Mouse (Mus musculus) embryonic facial prominence, embryonic 12.5 days (tissue): Measurements from ENCODE around the gene Adamtsl1. TPM values are rescaled to one million over a fixed set of nuclear protein-coding genes. Genes with fewer than 3 reads are reported as not detected.

Experiments used
- ATAC-seq: fragments of 200-750 bp; cut with Nextera tagmentation; 2 replicates; pipeline ENCODE4 v1.8.0; 2017; ENCODE audit not compliant: insufficient number of reproducible peaks, insufficient read depth, low FRiP score, low TSS enrichment
- H3K27ac ChIP-seq: fragments of 300-500 bp; sonication (generic); 2 replicates; pipeline ENCODE4 v1.5.1; 2016; ENCODE audit warnings: mild to moderate bottlenecking
- H3K27me3 ChIP-seq: fragments of 300-500 bp; sonication (generic); 2 replicates; pipeline ENCODE4 v1.6.1; 2016; ENCODE audit warnings: mild to moderate bottlenecking, moderate library complexity
- H3K36me3 ChIP-seq: fragments of 300-500 bp; sonication (generic); 2 replicates; pipeline ENCODE4 v1.6.1; 2016; ENCODE audit warnings: mild to moderate bottlenecking
- H3K4me1 ChIP-seq: fragments of 300-500 bp; sonication (generic); 2 replicates; pipeline ENCODE4 v1.6.1; 2016
- H3K4me2 ChIP-seq: fragments of 300-500 bp; sonication (generic); replicated peaks from 2 replicates; pipeline ENCODE4 v1.6.1; 2016; ENCODE audit warnings: mild to moderate bottlenecking, moderate library complexity
- H3K4me3 ChIP-seq: fragments of 300-500 bp; sonication (generic); 2 replicates; pipeline ENCODE4 v1.5.1; 2016; ENCODE audit warnings: mild to moderate bottlenecking
- H3K9ac ChIP-seq: fragments of 300-500 bp; sonication (generic); 2 replicates; pipeline ENCODE4 v1.6.1; 2016; ENCODE audit warnings: mild to moderate bottlenecking, moderate library complexity
- H3K9me3 ChIP-seq: fragments of 300-500 bp; sonication (generic); 2 replicates; pipeline ENCODE4 v1.6.1; 2016; ENCODE audit warnings: mild to moderate bottlenecking, moderate library complexity
- WGBS: fragments of 180-500 bp; shearing (Covaris S2); methylation state at CpG from one replicate; pipeline ENCODE4 v1.1.7; 2016; 5-methylcytosine and 5-hydroxymethylcytosine counted together
- polyA plus RNA-seq: library from polyadenylated mRNA; unstranded; fragments of >200 nt; fragmentation: Nextera tagmentation; extraction: Ambion mirVana; gene quantifications from 2 replicates; pipeline ENCODE4 v1.2.1, GENCODE M21; 2016

Adamtsl1 gene
- polyA plus RNA-seq, 1 experiment from 2014 or later, result 38.3 TPM

GRCm38 (mm10) chr4:85554696-85555095 is 40.7 kb downstream of the Adamtsl1 start:
- no peak overlapping the region for H3K9ac ChIP-seq
- H3K4me3 ChIP-seq, result no peak overlapping the region
- WGBS, result 84% methylated on average over 3 of the region's 3 CpGs
- ATAC-seq, result no peak
- H3K27me3 ChIP-seq, result no peaks in the 10 kb centered on the region
- H3K4me2 ChIP-seq, result no peak overlapping the region
- H3K36me3 ChIP-seq, result no peaks in the 10 kb centered on the region
- H3K9me3 ChIP-seq, result no peaks in the 10 kb centered on the region
- no peak overlapping the region for H3K27ac ChIP-seq
- H3K4me1 ChIP-seq, result no peaks in the 10 kb centered on the region

GRCm38 (mm10) chr4:85559753-85560152 is 45.8 kb downstream of the Adamtsl1 start:
- no peaks in the 10 kb centered on the region for H3K27me3 ChIP-seq
- H3K9ac ChIP-seq, result no peak overlapping the region
- H3K36me3 ChIP-seq, result no peaks in the 10 kb centered on the region
- no peak overlapping the region for H3K27ac ChIP-seq
- no peak overlapping the region for H3K4me3 ChIP-seq
- no peaks in the 10 kb centered on the region for H3K4me1 ChIP-seq
- 86% methylated on average over 6 of the region's 6 CpGs for WGBS
- no peaks in the 10 kb centered on the region for H3K9me3 ChIP-seq
- no peak overlapping the region for H3K4me2 ChIP-seq
- no peak for ATAC-seq

GRCm38 (mm10) chr4:85585426-85585825 is 71.5 kb downstream of the Adamtsl1 start:
- H3K36me3 ChIP-seq, result no peaks in the 10 kb centered on the region
- no peak overlapping the region for H3K9ac ChIP-seq
- H3K27ac ChIP-seq, result no peak overlapping the region
- H3K4me3 ChIP-seq, result no peak overlapping the region
- no peak for ATAC-seq
- no peaks in the 10 kb centered on the region for H3K9me3 ChIP-seq
- no peaks in the 10 kb centered on the region for H3K27me3 ChIP-seq
- no peak overlapping the region for H3K4me2 ChIP-seq
- WGBS, result 88% methylated on average over 2 of the region's 2 CpGs
- H3K4me1 ChIP-seq, result no peaks in the 10 kb centered on the region

- no peaks in the 10 kb centered on the region for H3K9me3 ChIP-seq
- WGBS, result 78% methylated on average over 4 of the region's 4 CpGs
These were observed 75.0 kb downstream of the Adamtsl1 start for GRCm38 (mm10) chr4:85588928-85589327.

GRCm38 (mm10) chr4:85591037-85591436 is 77.1 kb downstream of the Adamtsl1 start:
- H3K9me3 ChIP-seq, result no peaks in the 10 kb centered on the region
- no peaks in the 10 kb centered on the region for H3K36me3 ChIP-seq
- H3K27me3 ChIP-seq, result no peaks in the 10 kb centered on the region
- no peak overlapping the region for H3K4me3 ChIP-seq
- ATAC-seq, result no peak
- no peak overlapping the region for H3K9ac ChIP-seq
- no peak overlapping the region for H3K4me2 ChIP-seq
- H3K27ac ChIP-seq, result no peak overlapping the region
- no peaks in the 10 kb centered on the region for H3K4me1 ChIP-seq
- 70% methylated on average over 7 of the region's 7 CpGs for WGBS

More at GRCm38 (mm10) chr4:85588928-85589327, 75.0 kb downstream of the Adamtsl1 start:
- Histone ChIP-seq H3K4me2 (no peak overlapping the region), H3K27me3 (no peaks in the 10 kb centered on the region), H3K27ac (no peak overlapping the region), H3K4me3 (no peak overlapping the region), H3K9ac (no peak overlapping the region), H3K36me3 (no peaks in the 10 kb centered on the region), H3K4me1 (no peaks in the 10 kb centered on the region)
- ATAC-seq, result no peak

- no peak overlapping the region for H3K4me3 ChIP-seq
- H3K4me1 ChIP-seq, result no peaks in the 10 kb centered on the region
- H3K9ac ChIP-seq, result no peak overlapping the region
- H3K36me3 ChIP-seq, result no peaks in the 10 kb centered on the region
- ATAC-seq, result no peak
- H3K27me3 ChIP-seq, result no peaks in the 10 kb centered on the region
- no peak overlapping the region for H3K27ac ChIP-seq
- H3K9me3 ChIP-seq, result no peaks in the 10 kb centered on the region
- no peak overlapping the region for H3K4me2 ChIP-seq
These were observed 80.2 kb downstream of the Adamtsl1 start for GRCm38 (mm10) chr4:85594159-85594558.

- Histone ChIP-seq H3K4me2 (no peak overlapping the region), H3K9me3 (no peaks in the 10 kb centered on the region), H3K4me3 (no peak overlapping the region), H3K9ac (no peak overlapping the region), H3K4me1 (no peaks in the 10 kb centered on the region), H3K27ac (no peak overlapping the region), H3K36me3 (no peaks in the 10 kb centered on the region), H3K27me3 (no peaks in the 10 kb centered on the region)
- ATAC-seq, result no peak
- 62% methylated on average over 3 of the region's 3 CpGs for WGBS
These were observed 99.4 kb downstream of the Adamtsl1 start for GRCm38 (mm10) chr4:85613331-85613730.

GRCm38 (mm10) chr4:85618746-85619145 is 104.8 kb downstream of the Adamtsl1 start:
- no peaks in the 10 kb centered on the region for H3K4me1 ChIP-seq
- no peaks in the 10 kb centered on the region for H3K9me3 ChIP-seq
- H3K27ac ChIP-seq, result no peak overlapping the region
- no peaks in the 10 kb centered on the region for H3K36me3 ChIP-seq
- H3K4me3 ChIP-seq, result no peak overlapping the region
- WGBS, result 90% methylated on average over 5 of the region's 5 CpGs
- H3K9ac ChIP-seq, result no peak overlapping the region
- no peak overlapping the region for H3K4me2 ChIP-seq
- no peak for ATAC-seq
- H3K27me3 ChIP-seq, result no peaks in the 10 kb centered on the region

- no peak overlapping the region for H3K4me3 ChIP-seq
- no peak for ATAC-seq
- H3K4me2 ChIP-seq, result no peak overlapping the region
- H3K27me3 ChIP-seq, result no peaks in the 10 kb centered on the region
- WGBS, result 76% methylated on average over 3 of the region's 3 CpGs
- no peak overlapping the region for H3K27ac ChIP-seq
- H3K4me1 ChIP-seq, result no peaks in the 10 kb centered on the region
- no peak overlapping the region for H3K9ac ChIP-seq
- H3K9me3 ChIP-seq, result no peaks in the 10 kb centered on the region
- H3K36me3 ChIP-seq, result no peaks in the 10 kb centered on the region
These were observed 105.3 kb downstream of the Adamtsl1 start for GRCm38 (mm10) chr4:85619261-85619660.

- Histone ChIP-seq H3K27ac (no peak overlapping the region), H3K36me3 (no peaks in the 10 kb centered on the region), H3K4me2 (no peak overlapping the region), H3K4me3 (no peak overlapping the region), H3K9ac (no peak overlapping the region), H3K4me1 (no peaks in the 10 kb centered on the region), H3K9me3 (no peaks in the 10 kb centered on the region), H3K27me3 (no peaks in the 10 kb centered on the region)
- WGBS, result 82% methylated on average over 7 of the region's 7 CpGs
- no peak for ATAC-seq
These were observed 115.4 kb downstream of the Adamtsl1 start for GRCm38 (mm10) chr4:85629381-85629780.

- Histone ChIP-seq H3K9me3 (no peaks in the 10 kb centered on the region), H3K27ac (no peak overlapping the region), H3K4me3 (no peak overlapping the region), H3K4me1 (no peaks in the 10 kb centered on the region; the same call in 1 of the 2 replicates), H3K9ac (no peak overlapping the region), H3K4me2 (no peak overlapping the region), H3K36me3 (no peaks in the 10 kb centered on the region), H3K27me3 (no peaks in the 10 kb centered on the region)
- ATAC-seq, result no peak
- 89% methylated on average over 5 of the region's 5 CpGs for WGBS
These were observed 155.3 kb downstream of the Adamtsl1 start for GRCm38 (mm10) chr4:85669271-85669670.

- H3K36me3 ChIP-seq, result no peaks in the 10 kb centered on the region
- no peak overlapping the region for H3K4me2 ChIP-seq
- 69% methylated on average over 1 of the region's 1 CpGs for WGBS
- no peaks in the 10 kb centered on the region for H3K9me3 ChIP-seq
- H3K9ac ChIP-seq, result no peak overlapping the region
- H3K4me3 ChIP-seq, result no peak overlapping the region
- H3K27me3 ChIP-seq, result no peaks in the 10 kb centered on the region
- H3K27ac ChIP-seq, result no peak overlapping the region
- ATAC-seq, result no peak
- no peaks in the 10 kb centered on the region; the same call in 1 of the 2 replicates for H3K4me1 ChIP-seq
These were observed 155.8 kb downstream of the Adamtsl1 start for GRCm38 (mm10) chr4:85669735-85670134.

- H3K4me2 ChIP-seq, result no peak overlapping the region
- no peaks in the 10 kb centered on the region for H3K36me3 ChIP-seq
- no peaks in the 10 kb centered on the region for H3K27me3 ChIP-seq
- ATAC-seq, result no peak
- no peak overlapping the region for H3K4me3 ChIP-seq
- H3K4me1 ChIP-seq, result no peaks in the 10 kb centered on the region; the same call in 1 of the 2 replicates
- no peak overlapping the region for H3K9ac ChIP-seq
- H3K9me3 ChIP-seq, result no peaks in the 10 kb centered on the region
- no peak overlapping the region for H3K27ac ChIP-seq
- WGBS, result 34% methylated on average over 4 of the region's 4 CpGs
These were observed 158.3 kb downstream of the Adamtsl1 start for GRCm38 (mm10) chr4:85672290-85672689.
